Mouse (Mus musculus) right cerebral cortex, postnatal 10 days (tissue): ENCODE measurements around the gene Ap1g2.

Experiments
- DNase-seq, 2 experiments: peaks; one replicate each; pipeline ENCODE4 v3.0.0; 2021; ENCODE audit warnings: low spot score in 2 of 2

Gene Ap1g2

DNA sequence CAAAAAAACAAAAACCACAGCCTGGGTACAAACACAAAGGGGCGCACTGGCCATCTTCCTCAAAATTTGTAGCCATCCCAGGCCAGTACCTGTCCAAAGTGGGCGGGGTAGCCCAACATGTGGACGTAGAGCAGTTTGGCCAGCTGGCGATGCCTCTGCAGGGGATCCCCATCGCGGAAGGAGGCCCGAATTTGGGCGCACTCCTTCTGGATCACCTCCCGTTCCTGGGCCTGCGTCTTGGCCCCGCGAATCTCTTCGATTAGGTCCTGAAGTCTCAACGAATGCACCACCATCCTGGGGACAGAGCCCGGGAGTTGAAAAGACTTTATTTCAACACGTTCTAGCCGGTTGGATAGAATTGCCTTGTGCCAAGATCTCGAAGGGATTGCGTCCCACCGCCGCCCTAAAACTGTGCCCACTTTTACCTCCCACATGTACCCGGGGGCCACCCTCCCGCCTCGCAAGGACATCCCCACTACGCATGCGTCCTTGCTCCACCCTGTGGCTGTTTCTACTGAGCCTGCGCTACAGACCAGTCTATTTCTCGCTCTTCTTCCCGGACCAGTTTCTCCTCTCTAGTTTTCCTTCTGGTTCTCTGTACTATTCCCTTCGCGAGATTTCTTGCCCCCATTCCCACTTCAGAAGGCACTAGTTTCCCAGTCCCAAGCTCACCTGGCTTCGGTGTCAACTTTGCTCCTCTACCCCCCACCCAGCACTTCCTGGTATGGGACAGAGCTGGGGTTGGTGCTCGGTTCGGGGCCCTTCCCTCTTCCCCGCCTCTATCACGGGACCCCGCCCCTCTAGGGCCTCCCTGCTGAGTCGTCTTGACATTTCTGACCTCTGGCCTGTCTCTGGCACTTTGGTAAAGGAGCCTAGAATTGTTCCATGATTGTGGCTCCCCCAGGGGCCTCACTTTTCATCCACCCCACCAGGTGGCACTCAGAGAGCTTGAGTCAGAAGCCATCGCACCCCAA, at the start of gene Ap1g2:
Ap1g2 (minus strand) TSS at position 758 of the 974 bp plus-strand sequence.
- peak; percentile 93 to 94 for DNase-seq

DNA sequence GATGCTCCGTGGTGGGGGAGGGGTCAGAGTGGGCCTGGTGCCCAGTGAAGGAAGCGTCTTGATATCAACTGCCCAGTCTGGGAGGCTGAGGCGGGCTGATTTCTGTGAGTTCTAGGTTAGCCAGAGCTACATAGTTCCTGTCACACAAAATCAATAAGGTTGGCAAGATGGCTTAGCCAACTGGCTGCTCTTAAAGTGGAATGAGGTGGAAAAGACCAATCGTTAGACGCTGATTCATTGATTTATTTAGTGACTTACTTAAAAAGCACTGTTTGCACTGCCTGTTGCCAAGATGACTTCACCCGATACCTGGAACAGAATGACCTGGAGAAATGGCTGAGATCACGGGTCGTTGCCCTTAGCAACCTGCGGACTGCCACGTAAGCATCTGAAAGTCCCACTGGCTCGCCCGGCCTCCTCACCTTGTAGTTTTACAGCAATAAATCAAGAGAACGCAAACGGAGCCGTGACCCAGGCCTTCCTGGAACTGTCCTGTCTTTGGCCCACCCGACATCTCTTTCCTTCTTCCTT, 46.6 kb upstream of the Ap1g2 start:
- no peak for DNase-seq

- no peak for DNase-seq
Observed at GRCm38 (mm10) chr14:55152174-55152573, 45.8 kb upstream of the Ap1g2 start.

GRCm38 (mm10) chr14:55150985-55151384, 44.6 kb upstream of the Ap1g2 start:
- no peak for DNase-seq

DNA sequence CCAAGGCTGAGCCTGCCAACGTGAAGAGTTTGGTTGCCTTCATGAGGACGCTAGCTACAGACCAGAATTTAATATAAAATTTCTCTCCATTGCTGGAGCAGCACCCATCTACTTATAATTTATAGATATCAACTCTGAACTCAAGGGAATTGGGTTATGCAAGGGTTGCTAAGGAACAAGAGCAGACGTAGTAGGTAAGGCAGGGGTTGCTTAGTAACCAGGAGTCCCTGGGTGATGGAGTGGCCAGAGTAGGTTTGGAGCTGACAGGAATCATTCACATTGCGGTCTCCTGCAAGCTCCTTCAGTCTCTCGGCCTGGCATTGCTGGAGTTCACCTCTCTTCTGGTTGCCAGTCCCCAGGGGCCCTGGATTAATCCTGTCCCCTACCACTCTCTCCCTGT, 42.6 kb upstream of the Ap1g2 start:
- DNase-seq: no peak

- DNase-seq: peak; percentile 71 to 89
Observed at GRCm38 (mm10) chr14:55148363-55148915, 42.0 kb upstream of the Ap1g2 start.

GRCm38 (mm10) chr14:55146829-55147401, 40.5 kb upstream of the Ap1g2 start:
- no peak for DNase-seq

DNA sequence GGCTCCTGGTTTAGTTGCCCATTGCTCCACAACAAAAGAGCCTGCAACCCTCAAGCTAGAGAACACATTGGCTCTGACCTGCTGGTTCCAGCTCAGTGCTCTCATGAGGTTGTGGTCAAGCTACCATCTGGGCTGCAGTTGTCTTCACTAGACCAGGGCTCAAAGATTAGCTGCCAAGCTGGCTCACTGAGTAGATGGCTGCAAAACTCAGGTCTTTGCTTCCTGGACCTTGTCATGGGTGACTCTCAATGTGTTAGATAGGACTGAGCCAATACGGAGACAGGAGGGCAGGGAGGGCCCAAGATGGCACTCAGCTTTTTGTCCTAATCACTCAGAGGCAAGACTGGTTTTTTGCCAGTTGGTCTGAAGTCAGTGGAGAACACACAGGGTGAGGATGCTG, 39.9 kb upstream of the Ap1g2 start:
- DNase-seq: no peak

DNA sequence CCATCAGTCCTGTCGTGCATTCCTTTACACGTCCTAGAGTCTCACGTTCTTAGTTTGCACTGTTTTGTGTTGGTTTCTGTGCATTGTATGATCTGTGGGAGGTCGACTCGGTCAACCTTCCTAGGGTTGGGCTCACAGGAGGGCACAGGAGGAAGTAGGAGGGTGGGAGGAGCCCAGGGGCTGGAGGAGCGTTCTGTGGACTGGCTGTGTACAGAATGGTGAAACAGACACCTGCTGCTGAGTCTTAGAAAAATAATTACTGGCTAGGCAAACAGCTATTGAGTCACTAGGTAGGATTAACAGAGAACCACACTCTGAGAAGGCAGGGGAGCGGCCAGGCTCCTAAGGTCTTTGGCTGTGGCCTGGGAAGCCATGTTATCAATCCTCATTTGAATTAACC, 32.9 kb upstream of the Ap1g2 start:
- no peak for DNase-seq

- DNase-seq: no peak
Observed at GRCm38 (mm10) chr14:55135676-55136075, 29.3 kb upstream of the Ap1g2 start.

GRCm38 (mm10) chr14:55126521-55126920, 20.1 kb upstream of the Ap1g2 start:
- peak; percentile 60 to 74 for DNase-seq

DNA sequence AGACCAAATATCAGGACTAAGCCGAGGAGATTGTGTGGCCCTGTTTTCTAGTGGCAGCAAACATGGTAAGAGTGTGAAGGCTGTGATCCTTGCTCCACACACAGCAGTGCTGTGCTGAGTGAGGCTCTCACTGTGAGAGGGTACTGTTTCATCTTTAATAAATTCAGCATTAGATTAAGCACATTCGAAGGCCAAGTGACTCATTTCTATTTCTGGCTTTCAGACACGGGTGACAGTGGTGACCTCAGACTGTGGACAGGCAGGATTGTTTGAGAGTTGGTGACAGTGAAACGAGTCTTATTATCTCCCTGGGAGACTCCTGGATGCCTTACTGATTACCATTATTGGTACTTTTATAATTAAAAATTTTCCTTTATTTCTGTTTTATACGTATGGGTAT, 19.3 kb upstream of the Ap1g2 start:
- DNase-seq: no peak

GRCm38 (mm10) chr14:55122359-55122758, 16.0 kb upstream of the Ap1g2 start:
- DNase-seq: no peak

DNA sequence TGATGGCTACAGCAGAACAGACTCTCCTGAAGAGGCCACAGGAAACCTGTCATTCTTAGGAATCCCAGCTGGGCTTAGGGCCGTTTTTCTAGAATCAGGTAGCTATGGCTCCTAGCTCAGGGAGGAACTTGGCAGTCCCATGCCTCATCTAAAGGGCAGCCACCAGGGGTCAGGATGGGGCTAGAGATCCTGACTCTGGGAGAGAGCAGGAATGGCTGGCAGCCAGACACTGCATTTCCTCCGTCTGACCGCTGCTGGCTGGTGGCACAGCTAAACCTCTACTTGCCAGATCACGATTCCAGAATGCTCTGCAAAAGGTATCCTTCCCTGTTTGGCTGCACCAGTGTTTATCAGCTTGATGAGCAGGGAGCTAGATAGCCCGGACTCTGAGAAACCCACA, 15.6 kb upstream of the Ap1g2 start:
- DNase-seq: peak; percentile 79 to 83

GRCm38 (mm10) chr14:55119421-55120134, 13.2 kb upstream of the Ap1g2 start:
- DNase-seq: no peak

DNA sequence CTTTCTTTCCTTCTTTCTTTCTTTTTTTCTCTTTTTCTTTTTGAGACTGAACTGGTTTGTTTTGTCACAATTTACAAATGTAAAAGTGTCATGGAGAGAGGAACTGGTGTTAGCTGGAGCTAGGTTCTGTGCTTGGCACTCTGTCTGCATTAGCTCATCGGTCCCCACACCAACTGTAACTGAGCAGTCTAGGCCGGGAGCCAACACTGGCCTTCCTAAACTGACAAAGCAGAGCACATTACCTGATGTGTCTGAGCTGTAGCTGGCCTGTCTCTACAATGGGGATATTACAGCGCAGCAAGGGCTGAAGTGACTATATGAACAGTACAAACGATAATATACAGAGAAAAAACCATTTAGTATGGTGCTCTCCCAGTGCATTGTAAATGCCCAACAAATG, 12.5 kb upstream of the Ap1g2 start:
- peak in 1 of 2 experiments; percentile 55 for DNase-seq

GRCm38 (mm10) chr14:55116425-55117200, 10.2 kb upstream of the Ap1g2 start, which contains the start of gene Jph4:
Gene Jph4, minus strand, starts transcription at chr14:55116935.
- DNase-seq: peak; percentile 86 to 90

GRCm38 (mm10) chr14:55115846-55116245, 9.5 kb upstream of the Ap1g2 start:
- DNase-seq: peak; percentile 47 to 59

DNA sequence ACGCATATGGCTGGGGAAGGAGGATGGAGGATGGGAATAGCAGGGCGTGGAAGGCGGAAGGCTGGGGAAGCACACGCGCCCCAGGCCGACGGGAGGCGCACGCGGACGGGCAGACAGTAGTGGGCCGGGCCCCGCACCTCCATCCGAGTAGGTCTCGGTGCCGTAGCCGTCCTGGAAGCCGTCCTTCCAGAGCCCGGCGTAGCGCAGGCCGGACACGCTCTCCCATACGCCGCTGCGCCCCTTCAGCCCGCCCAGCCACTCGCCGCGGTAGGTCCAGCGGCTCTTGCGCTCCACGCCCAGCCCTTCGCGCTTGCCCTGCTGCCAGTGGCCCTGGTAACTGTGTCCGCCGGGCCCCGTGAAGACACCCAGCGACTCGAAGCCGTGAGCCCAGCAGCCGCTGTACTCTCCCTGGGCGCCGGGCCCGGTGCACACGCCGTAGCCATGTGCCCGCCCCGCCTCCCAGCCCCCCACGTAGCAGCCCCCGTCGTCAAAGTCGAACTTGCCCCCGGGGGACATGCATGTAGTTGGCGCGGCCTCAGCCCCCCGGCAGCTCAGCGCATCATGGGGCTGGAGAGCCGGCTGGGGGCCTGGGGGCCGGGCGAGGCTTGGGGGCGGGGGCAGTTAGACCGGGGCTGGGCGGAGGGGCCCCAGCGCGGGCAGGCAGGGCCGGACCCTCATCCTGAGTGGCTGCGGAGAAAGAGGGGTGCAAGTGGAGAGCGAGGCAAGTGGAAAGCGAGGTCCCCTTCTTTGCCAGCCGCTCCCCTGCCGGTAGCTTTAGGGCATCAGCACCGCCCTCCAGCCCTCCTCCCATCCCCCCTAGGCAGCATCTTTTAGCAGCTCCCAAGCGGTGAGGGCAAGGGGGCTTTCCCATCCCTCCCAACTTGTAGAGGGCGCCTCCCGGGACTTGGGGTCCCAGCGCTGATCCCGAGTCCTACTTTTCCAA, 8.6 kb upstream of the Ap1g2 start:
- peak; percentile 79 to 82 for DNase-seq
